Mouse (Mus musculus) gastrocnemius, postnatal 36 days (tissue): ENCODE data around the gene Cherp. TPM values are rescaled to one million over a fixed set of nuclear protein-coding genes. Genes with fewer than 3 reads are reported as not detected.

ENCODE experiments used
- DNase-seq, 2 experiments: peaks; one replicate each; pipeline ENCODE4 v3.0.0; 2022
- intact Hi-C: fragments of 180-260 bp; cut with DNase I; formaldehyde crosslinking; loops from one replicate; pipeline ENCODE4 v1.15.1; 2025
- total RNA-seq, 2 experiments: library from RNA; stranded (reverse); gene quantifications; 2 replicates each; pipeline ENCODE4 v1.2.3; 2021

Gene Cherp
- total RNA-seq, 2 experiments from 2014 or later: 19.9 to 24.8 TPM

DNA sequence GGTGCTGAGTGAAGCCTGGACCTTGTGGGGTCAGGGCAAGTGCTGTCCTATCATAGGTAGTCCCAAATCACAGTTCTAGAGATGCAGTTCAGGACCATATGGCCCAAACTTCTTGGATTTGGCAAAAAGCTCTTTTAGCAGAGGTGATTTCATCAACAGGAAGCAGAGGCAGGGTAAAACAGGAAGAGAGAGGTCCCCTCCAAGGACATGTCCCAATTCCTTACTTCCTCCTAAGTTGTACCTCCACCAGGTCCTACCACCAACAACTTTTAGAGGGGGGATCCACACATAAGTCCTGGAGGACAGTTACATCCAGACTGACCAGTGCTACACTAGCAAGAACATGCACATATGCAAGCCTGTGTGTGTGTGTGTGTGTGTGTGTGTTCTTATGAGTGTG is 12.0 kb upstream of the Cherp start:
- DNase-seq: no peak
- intact Hi-C loops: loop anchor here (5.0 to 10.0 kb wide), 2 partner anchors 80 to 238 kb away; partner anchors contain the start of gene Sin3b

- intact Hi-C loops: loop anchor here (5.0 to 10.0 kb wide), 2 partner anchors 82 to 239 kb away; partner anchors contain the start of gene Sin3b
Measured at GRCm38 (mm10) chr8:72485456-72486199, 10.6 kb upstream of the Cherp start.

GRCm38 (mm10) chr8:72470684-72471083 is 4.3 kb downstream of the Cherp start:
- DNase-seq: no peak

More at GRCm38 (mm10) chr8:72485456-72486199, 10.6 kb upstream of the Cherp start:
- DNase-seq: no peak

GRCm38 (mm10) chr8:72469984-72470383 is 5.0 kb downstream of the Cherp start:
- no peak for DNase-seq
- intact Hi-C loops: no loop called here

More at GRCm38 (mm10) chr8:72470684-72471083, 4.3 kb downstream of the Cherp start:
- intact Hi-C loops: no loop called here

GRCm38 (mm10) chr8:72469243-72469642 is 5.8 kb downstream of the Cherp start:
- no peak for DNase-seq
- intact Hi-C loops: no loop called here

DNA sequence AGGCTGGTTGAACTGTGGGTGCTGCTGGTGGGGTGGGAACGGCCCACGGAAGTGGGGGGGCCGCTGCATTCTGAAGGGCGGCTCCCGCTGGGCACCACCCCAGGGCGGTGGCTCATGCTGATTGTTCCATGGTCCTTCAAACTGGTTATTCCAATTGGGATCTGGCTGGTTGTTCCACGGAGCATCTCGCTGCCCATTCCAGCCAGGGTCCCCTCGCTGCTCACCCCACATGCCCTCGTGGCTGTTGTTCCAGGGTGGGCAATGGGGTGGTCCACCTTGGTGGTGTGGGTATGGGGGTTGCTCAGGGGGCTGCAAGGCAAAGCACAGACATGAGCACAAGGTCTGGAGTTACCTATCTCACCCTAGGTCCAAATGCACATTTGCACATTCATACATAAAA is 10.8 kb downstream of the Cherp start:
- intact Hi-C loops: no loop called here

GRCm38 (mm10) chr8:72459881-72460533 is 15.0 kb downstream of the Cherp start:
- intact Hi-C loops: no loop called here
- DNase-seq: no peak

More for the DNA sequence above, 10.8 kb downstream of the Cherp start:
- DNase-seq: no peak

GRCm38 (mm10) chr8:72458457-72458856 is 16.6 kb downstream of the Cherp start:
- no peak for DNase-seq
- intact Hi-C loops: no loop called here

GRCm38 (mm10) chr8:72457806-72458205 is 17.2 kb downstream of the Cherp start:
- intact Hi-C loops: no loop called here
- DNase-seq: no peak

DNA sequence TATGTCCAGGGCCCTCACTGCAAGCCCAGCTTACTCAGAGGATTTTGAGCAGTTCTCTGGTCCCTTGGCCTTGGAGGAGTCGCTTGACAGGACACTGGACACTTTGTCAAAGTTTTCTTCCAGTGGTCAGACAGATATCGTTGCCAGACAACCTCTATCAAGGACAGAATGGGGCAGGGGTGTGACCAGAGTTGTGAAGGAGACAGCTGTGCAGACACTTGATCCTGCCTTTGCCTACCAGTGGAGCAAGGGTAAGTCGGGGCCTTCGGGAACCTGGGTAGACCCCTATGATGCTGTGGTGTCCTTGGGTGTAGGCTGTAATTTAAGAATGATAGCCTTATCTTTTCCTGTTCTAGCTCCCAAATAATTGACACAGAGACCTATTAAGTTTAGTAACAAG is 19.7 kb downstream of the Cherp start:
- no peak for DNase-seq
- intact Hi-C loops: no loop called here

DNA sequence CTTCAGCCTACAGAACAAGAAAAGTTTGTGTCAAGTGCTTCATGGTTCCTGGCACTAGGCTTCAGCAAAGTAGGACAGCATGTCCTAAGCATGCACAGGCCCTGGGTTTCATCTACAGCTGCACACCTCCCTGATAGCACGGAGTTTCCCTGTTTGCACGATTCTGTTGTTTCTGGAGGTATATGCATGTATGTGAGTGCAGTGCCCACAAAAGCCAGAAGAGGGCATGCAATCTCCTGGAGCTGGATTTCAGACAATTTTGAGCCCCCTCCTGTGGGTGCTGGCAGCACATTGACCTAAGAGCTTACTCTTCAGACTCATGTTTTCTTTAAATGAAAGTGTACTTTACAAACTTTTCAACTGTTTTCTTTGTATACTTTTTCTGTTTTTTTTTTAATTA is 21.1 kb downstream of the Cherp start:
- DNase-seq: no peak
- intact Hi-C loops: no loop called here

DNA sequence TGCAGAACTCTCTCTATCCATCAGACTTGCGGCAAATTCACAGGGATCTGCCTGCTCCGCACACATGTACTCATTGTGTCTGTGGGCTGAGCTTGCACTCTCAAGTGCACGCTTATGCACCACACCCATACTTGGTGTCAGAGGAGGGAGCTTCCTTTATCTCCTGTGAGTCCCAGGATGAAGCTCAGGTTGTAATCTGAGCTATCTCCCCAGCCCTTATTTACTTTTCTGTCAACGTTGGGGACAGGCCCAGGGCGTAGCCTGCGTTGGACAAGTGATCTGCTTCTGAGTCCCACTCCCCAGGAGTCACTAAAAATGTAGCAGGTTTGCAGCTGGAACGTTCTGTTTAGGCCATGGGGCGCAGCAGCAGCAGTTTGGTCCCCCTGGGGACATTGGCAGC is 23.5 kb downstream of the Cherp start:
- no peak for DNase-seq
- intact Hi-C loops: no loop called here

GRCm38 (mm10) chr8:72445071-72445470 is 30.0 kb downstream of the Cherp start:
- DNase-seq: no peak
- intact Hi-C loops: no loop called here

DNA sequence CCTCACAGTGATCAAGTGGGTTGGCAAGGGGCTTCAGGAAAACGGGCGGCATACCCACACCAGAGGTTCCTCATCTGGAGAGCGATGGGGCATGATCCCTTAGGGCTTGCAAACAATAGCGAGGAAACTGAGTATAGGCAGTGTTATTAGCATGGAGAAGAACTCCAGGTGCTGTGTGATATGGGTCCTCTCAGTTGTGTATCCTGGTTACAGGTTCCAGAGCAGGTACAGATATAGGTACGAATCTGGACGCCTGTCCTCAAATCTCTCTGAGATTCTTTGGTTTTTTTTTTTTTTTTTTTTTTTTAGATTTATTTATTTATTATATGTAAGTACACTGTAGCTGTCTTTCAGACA is 31.1 kb downstream of the Cherp start:
- intact Hi-C loops: no loop called here
- DNase-seq: no peak

DNA sequence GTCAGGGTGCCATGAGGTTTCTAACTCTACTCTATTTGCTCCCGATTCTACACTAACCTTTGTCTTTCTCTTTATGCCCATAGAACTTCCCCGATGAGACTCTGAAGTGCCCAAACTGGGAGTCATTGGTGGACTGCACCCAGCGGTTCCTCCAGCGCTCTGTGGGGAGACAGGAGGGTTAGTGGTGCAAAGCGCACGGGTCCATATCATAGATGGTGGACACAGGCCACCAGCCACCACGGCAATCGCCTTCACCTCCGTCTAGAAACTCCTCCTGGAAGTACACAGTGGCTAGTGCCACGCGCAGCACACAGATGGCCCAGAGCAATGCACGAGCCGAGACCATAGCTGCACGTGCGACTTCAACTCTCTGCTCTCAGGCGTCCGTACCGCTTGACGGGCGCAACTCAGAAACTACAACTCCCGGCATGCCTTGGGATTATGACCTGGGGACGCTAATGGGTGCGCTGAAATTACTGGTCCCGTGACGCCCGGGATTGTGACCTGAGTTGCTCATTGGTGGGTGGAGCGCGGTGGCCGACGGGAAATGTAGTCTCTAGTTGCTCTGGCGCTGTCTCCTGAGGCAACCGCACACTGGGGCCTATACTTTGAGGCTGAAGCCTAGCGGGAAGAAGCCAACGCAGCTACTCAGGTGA is 31.6 kb downstream of the Cherp start, which contains the start of the genes Calr3 and 1700030K09Rik:
TSS of gene Calr3 (minus strand) at position 533 of the 656 bp plus-strand sequence.
TSS of gene 1700030K09Rik (plus strand) at position 543 of the 656 bp plus-strand sequence.
- peak; percentile 95 to 97 for DNase-seq
- intact Hi-C loops: no loop called here

DNA sequence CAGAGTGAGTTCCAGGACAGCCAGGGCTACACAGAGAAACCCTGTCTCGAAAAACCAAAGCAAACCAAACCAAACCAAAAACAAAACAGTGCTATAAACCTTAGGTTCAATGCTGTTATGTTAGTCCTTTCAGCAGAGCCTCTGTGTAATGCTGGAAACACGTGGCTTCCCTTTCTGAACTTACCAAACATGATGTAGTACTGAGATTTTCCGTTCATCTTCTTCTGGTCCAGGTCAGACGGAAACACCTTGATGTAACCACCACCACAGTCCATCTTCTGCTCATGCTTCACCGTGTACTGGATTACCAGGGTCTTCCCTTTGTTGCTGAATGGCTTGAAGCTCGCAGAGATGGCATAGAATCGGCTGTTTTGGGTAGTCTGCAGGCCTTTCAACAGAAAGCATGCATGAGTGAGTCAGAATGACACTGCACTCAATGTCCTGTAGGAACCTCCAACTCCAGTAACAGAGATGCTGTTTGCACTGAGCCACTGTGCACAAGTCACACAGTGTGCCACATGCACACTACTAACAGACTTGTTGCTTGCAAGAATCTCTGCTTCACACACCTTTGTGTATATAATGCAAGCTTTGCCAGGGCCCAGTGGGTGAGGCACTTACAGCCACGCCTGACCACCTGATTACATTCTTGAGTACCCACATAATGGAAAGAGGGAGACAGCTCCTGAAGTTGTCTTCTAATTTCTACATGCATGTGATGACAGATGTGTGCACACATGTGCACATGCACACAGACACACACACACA is 36.6 kb downstream of the Cherp start:
- intact Hi-C loops: no loop called here
- DNase-seq: no peak

GRCm38 (mm10) chr8:72434952-72435351 is 40.1 kb downstream of the Cherp start:
- DNase-seq: peak in 1 of 2 experiments; percentile 25

GRCm38 (mm10) chr8:72429676-72430075 is 45.4 kb downstream of the Cherp start:
- peak in 1 of 2 experiments; percentile 11 for DNase-seq
- intact Hi-C loops: no loop called here

More at GRCm38 (mm10) chr8:72434952-72435351, 40.1 kb downstream of the Cherp start:
- intact Hi-C loops: no loop called here

DNA sequence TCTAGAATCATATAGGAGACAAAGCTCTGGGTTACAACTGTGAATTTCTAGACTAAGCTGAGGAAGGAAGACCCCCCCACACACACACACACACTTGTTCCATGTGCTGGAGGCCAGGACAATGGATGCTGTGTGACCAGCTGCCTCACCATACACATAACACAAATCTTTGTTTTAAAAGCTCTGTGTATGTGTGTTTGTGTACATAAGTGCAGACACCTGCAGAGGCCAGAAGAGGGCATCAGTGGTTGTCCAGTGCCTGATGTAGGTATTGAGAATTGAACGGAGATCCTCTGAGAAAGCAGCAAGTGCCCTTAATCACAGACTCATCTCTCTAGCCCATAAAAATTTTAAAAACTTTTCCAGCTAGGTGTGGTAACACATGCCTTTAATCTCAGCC is 52.1 kb downstream of the Cherp start:
- no peak for DNase-seq
- intact Hi-C loops: no loop called here
